Mouse (Mus musculus): ENCODE measurements around the gene Stx19. TPM values are rescaled to one million over a fixed set of nuclear protein-coding genes. Genes with fewer than 3 reads are reported as not detected.

Gene Stx19
- polyA plus RNA-seq (2012; rRNA removed): not detected in 2 replicates

DNA sequence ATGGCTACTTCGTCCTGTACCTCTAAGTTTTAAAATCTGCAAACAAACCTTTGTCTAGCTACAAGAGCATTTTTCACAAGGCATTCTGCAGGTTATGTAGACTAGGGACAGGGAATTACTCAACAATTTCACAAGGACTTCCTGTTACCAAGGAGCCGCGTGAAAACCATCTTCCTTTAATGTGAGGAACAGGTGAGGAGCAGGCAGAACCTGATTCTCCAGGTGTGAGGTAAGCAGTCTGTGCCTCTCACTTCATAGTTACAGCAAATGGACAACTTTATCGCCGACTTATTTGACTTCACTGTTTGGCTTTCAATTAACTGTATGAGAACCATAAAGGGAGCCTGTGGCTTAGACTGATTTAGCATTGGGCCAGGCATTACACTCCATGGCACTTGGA lies at the start of gene Stx19:
TSS of gene Stx19 (plus strand) at position 186 of the 400 bp plus-strand sequence.
- peaks cover 2% of the 10 kb centered on the region; the same call in 1 of the 2 replicates for H3K4me1 ChIP-seq (ENCODE audit: control insufficient read depth, insufficient read depth, low read length)
- no peak within 1 kb of the TSS for H3K27ac ChIP-seq (ENCODE audit: insufficient read depth, low read length)
- H3K4me3 ChIP-seq (ENCODE audit: insufficient read depth, low read length): no peak within 1 kb of the TSS
- TF ChIP-seq POLR2A (IDR thresholded peaks at IDR 0.05; ENCODE audit: extremely low read depth, insufficient read depth, low read length) (no peak), CTCF (IDR thresholded peaks at IDR 0.05; ENCODE audit: extremely low read depth, insufficient read depth, low read length) (no peak)

DNA sequence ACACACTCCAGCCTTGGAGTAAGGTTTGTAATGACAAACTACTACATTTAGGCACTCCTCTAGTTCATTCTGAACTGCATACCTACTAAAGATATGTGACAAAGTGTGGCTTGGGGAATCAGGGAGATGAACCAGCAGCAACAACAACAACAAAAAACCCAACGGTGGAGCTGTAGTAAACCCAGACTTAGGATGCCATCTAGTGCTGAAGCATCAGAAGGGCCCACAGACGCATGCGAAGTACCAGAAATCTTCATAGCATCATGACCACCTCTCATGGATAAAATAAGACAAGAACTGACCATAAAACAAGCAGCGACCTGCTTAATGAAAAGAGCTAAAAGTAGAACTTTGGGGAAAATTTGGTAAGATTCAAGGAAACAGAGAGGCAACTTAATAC lies 41.0 kb upstream of the Stx19 start:
- Histone ChIP-seq H3K27ac (ENCODE audit: insufficient read depth, low read length) (no peak overlapping the region), H3K4me1 (ENCODE audit: control insufficient read depth, insufficient read depth, low read length) (no peaks in the 10 kb centered on the region), H3K4me3 (ENCODE audit: insufficient read depth, low read length) (no peak overlapping the region)
- TF ChIP-seq CTCF (IDR thresholded peaks at IDR 0.05; ENCODE audit: extremely low read depth, insufficient read depth, low read length) (peak; percentile 51), POLR2A (IDR thresholded peaks at IDR 0.05; ENCODE audit: extremely low read depth, insufficient read depth, low read length) (no peak)

DNA sequence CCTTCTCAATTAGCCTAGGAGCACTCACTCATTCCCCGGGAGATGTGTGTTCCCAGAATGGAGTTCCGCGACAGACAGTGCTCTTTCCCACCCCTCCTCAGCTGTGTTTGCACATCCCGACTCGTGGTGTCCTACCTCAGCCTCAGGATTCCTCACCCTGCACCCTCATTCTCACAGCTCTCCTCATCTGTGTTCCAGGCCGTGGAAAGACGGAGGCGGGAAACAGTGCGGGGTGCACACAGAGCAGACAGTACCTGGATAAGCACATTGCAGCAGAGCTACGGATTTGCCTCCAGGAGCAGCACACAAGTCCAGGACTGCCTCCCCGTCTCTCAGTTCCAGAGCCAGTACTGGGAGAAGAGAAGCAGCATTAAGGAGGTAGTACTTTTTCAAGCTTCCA lies 38.4 kb upstream of the Stx19 start:
- H3K4me1 ChIP-seq (ENCODE audit: control insufficient read depth, insufficient read depth, low read length): no peaks in the 10 kb centered on the region
- TF ChIP-seq CTCF (IDR thresholded peaks at IDR 0.05; ENCODE audit: extremely low read depth, insufficient read depth, low read length) (no peak), POLR2A (IDR thresholded peaks at IDR 0.05; ENCODE audit: extremely low read depth, insufficient read depth, low read length) (no peak)

DNA sequence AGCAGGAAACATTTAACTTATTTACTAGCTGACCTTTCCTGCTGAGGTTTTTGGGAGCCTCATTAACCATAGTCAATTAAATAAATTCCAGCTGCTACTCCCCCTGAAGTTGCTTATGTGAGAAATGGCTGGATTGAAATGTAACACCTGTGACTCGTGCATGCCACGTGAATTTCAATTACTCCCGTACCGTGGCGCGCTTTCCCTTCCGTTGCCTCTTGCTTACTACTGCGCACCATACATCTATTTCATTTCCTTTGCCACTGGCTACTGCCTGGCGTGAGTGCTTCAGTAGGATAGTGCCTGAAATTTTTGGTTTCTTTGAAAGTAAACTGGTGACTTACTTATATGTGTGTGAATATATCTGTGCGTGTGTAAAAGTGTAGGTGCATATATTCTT lies 36.2 kb upstream of the Stx19 start:
- Histone ChIP-seq H3K4me3 (ENCODE audit: insufficient read depth, low read length) (no peak overlapping the region), H3K4me1 (ENCODE audit: control insufficient read depth, insufficient read depth, low read length) (no peaks in the 10 kb centered on the region), H3K27ac (ENCODE audit: insufficient read depth, low read length) (no peak overlapping the region)
- no peak for TF ChIP-seq CTCF (IDR thresholded peaks at IDR 0.05; ENCODE audit: extremely low read depth, insufficient read depth, low read length)
- TF ChIP-seq POLR2A (IDR thresholded peaks at IDR 0.05; ENCODE audit: extremely low read depth, insufficient read depth, low read length): no peak

More for the DNA sequence above, 38.4 kb upstream of the Stx19 start:
- Histone ChIP-seq H3K27ac (ENCODE audit: insufficient read depth, low read length) (no peak overlapping the region), H3K4me3 (ENCODE audit: insufficient read depth, low read length) (no peak overlapping the region)

DNA sequence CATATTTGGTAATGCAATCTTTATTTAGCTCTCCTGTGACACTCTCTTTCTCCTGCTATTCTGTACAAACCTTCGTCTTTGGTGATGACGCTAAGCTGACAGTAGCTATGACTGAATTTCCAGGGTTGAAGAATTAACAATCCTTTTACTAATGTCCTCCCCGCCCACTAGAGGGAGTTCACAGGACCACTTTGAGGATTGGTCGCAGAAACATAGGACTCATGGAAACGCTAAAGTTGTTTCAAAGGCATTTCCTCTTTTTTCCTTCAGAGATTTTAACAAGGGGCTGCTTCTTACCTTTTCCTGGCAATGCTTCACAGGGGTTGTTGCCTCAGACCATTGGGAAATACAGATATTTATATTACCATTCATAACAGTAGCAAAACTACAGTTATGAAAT lies 32.2 kb upstream of the Stx19 start:
- TF ChIP-seq POLR2A (IDR thresholded peaks at IDR 0.05; ENCODE audit: extremely low read depth, insufficient read depth, low read length): no peak
- TF ChIP-seq CTCF (IDR thresholded peaks at IDR 0.05; ENCODE audit: extremely low read depth, insufficient read depth, low read length): peak; percentile 15; the same call in 1 of the 2 replicates
- no peak overlapping the region for H3K4me3 ChIP-seq (ENCODE audit: insufficient read depth, low read length)
- H3K4me1 ChIP-seq (ENCODE audit: control insufficient read depth, insufficient read depth, low read length): peaks cover 6% of the 10 kb centered on the region; the same call in 1 of the 2 replicates
- H3K27ac ChIP-seq (ENCODE audit: insufficient read depth, low read length): no peak overlapping the region

DNA sequence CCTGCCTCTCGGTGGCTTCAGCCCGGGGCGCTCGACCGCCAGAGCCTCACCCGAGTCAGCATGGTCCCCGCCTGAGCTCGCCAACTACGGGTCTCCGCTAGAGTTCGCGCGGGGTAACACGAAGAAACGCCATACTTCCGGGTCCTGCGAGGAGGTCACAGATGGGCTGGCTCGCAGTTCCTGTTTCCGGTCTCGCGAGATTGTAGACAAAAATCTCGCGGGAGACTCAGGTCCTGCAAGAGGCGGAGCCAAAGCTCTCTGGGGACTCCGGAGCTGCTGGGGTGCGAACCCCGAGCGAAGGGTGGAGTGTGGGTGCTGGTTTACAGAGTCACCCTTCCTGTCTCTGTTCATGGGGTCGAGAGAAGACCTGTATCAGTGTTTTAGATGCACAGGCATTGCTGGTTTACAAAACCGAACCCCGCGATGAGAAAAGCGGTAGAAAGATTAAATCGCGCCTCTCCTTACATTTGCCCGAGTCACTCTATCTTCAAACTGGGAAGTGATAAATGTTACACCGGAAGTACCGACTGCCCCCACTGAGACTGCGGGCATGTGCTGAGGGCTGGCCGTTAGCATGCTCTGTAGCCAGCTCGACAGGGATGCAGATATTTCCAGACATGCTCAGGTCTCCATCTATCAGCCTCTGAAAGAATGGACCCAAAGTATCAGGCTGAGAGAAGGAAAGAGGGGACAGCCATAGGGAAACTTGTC lies 27.7 kb upstream of the Stx19 start, which contains the start of gene Nsun3:
TSS of gene Nsun3 (minus strand) at position 198 of the 711 bp plus-strand sequence.
- Histone ChIP-seq H3K27ac (ENCODE audit: insufficient read depth, low read length) (peak within 1 kb of the TSS; percentile 56), H3K4me3 (ENCODE audit: insufficient read depth, low read length) (peak within 1 kb of the TSS; percentile 64), H3K4me1 (ENCODE audit: control insufficient read depth, insufficient read depth, low read length) (peaks cover 9% of the 10 kb centered on the region; the same call in 1 of the 2 replicates)
- TF ChIP-seq CTCF (IDR thresholded peaks at IDR 0.05; ENCODE audit: extremely low read depth, insufficient read depth, low read length): no peak
- TF ChIP-seq POLR2A (IDR thresholded peaks at IDR 0.05; ENCODE audit: extremely low read depth, insufficient read depth, low read length): peak; percentile 93

DNA sequence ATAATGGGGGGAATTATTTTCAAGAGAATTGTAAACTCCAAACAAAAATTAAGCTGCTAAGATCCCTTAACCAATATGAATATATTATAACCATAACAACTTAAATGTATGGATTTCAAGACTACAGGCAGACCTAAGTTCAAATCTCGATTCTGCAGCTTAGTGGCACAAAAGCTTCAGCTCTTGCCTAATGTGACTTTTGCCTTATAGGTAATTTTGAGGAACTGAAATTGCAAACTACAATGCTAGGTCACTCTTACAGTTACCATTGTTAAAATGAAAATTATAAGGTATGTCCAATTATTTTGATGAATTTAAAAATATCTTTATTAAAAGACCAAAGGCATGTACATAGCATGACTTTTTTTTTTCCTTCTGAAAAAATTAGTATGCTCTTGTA lies 17.9 kb upstream of the Stx19 start:
- Histone ChIP-seq H3K27ac (ENCODE audit: insufficient read depth, low read length) (no peak overlapping the region), H3K4me3 (ENCODE audit: insufficient read depth, low read length) (no peak overlapping the region), H3K4me1 (ENCODE audit: control insufficient read depth, insufficient read depth, low read length) (no peaks in the 10 kb centered on the region)
- TF ChIP-seq CTCF (IDR thresholded peaks at IDR 0.05; ENCODE audit: extremely low read depth, insufficient read depth, low read length): no peak
- no peak for TF ChIP-seq POLR2A (IDR thresholded peaks at IDR 0.05; ENCODE audit: extremely low read depth, insufficient read depth, low read length)

DNA sequence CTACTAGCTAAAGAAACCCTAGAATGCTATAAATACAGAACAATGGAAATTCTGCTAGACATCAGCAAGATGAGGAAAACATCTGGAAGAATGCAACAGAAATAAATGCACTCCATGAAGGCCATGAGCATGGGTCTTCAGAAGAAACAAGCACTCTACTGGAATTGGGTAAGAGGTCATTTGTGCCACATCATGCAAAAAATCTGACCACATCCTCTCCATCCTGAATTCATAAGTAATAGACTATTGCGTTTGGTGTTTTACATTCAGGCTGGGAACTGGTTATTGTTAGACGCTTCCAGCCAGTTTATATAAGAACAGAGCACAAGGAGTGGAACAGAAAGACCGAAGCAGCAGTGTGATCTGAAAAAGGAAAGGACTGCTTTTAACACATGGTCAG lies 15.7 kb upstream of the Stx19 start:
- Histone ChIP-seq H3K27ac (ENCODE audit: insufficient read depth, low read length) (no peak overlapping the region), H3K4me3 (ENCODE audit: insufficient read depth, low read length) (no peak overlapping the region)
- TF ChIP-seq POLR2A (IDR thresholded peaks at IDR 0.05; ENCODE audit: extremely low read depth, insufficient read depth, low read length) (no peak), CTCF (IDR thresholded peaks at IDR 0.05; ENCODE audit: extremely low read depth, insufficient read depth, low read length) (no peak)

DNA sequence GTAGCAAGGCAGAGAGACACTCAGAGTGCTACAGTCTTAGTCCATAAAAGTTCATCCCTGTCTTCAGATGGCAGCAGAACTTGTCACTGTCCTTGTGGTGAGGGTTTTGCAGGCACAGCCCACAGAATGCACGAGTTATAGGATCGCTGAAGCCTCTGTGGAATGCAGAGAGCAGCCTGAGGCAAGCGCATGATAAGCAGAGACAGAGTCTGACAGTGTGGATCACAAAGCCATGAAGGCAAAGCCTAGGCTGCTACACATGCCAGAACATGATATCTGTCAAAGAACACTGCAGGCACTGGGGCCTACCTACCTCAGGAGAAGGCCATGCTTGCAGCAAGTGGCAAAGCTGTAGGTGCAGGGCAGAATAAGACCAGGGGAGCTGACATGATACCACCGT lies 15.1 kb upstream of the Stx19 start:
- no peaks in the 10 kb centered on the region for H3K4me1 ChIP-seq (ENCODE audit: control insufficient read depth, insufficient read depth, low read length)
- no peak overlapping the region for H3K4me3 ChIP-seq (ENCODE audit: insufficient read depth, low read length)
- no peak for TF ChIP-seq CTCF (IDR thresholded peaks at IDR 0.05; ENCODE audit: extremely low read depth, insufficient read depth, low read length)
- TF ChIP-seq POLR2A (IDR thresholded peaks at IDR 0.05; ENCODE audit: extremely low read depth, insufficient read depth, low read length): no peak
- no peak overlapping the region for H3K27ac ChIP-seq (ENCODE audit: insufficient read depth, low read length)

More for the DNA sequence above, 15.7 kb upstream of the Stx19 start:
- H3K4me1 ChIP-seq (ENCODE audit: control insufficient read depth, insufficient read depth, low read length): no peaks in the 10 kb centered on the region

DNA sequence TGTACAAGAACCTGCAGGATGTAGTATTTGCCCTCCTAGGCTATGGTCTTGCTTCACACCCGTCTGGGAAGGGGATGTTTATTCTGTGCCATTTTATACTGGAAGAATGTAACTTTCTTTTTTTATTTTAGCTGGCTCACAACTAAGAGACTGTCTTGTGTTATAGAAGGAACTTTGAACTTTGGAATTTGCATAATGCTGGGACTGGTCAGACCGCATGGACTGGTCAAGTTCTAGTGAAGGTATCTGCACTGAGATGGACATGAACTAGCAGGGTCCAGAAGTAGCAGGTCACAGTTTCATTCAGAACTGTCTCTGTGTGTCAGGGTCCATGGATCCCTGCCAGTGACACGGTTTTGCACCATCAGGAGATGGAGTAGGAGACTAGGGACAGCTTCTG lies 14.6 kb upstream of the Stx19 start:
- Histone ChIP-seq H3K27ac (ENCODE audit: insufficient read depth, low read length) (no peak overlapping the region), H3K4me1 (ENCODE audit: control insufficient read depth, insufficient read depth, low read length) (no peaks in the 10 kb centered on the region), H3K4me3 (ENCODE audit: insufficient read depth, low read length) (no peak overlapping the region)
- TF ChIP-seq POLR2A (IDR thresholded peaks at IDR 0.05; ENCODE audit: extremely low read depth, insufficient read depth, low read length) (no peak), CTCF (IDR thresholded peaks at IDR 0.05; ENCODE audit: extremely low read depth, insufficient read depth, low read length) (no peak)
